Mouse (Mus musculus): Measurements from ENCODE around the gene Adamts17. TPM values are rescaled to one million over a fixed set of nuclear protein-coding genes. Genes with fewer than 3 reads are reported as not detected.
A peak's percentile ranks its signal among the peaks of the same experiment; 100 is the strongest.

Adamts17 gene
- polyA plus RNA-seq, 1 experiment from 2014 or later, result 1.9 TPM

DNA sequence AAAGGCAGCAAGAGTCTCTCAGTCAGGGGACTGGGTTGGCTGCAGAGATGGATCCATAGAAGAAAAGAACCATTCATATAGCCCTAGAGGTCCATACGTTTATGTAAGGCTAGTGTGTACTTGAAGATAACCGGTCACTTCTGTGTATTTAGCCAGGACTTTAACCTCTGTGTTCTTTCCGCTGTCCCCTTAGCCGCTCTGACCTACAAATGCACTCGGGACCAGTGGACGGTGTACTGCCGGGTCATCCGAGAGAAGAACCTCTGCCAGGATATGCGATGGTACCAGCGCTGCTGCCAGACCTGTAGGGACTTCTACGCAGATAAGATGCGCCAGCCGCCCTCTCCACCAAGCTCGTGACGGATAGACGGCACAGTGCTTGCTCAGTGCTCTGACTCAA is 310.2 kb downstream of the Adamts17 start:
- Histone ChIP-seq H3K27ac (no peak overlapping the region), H3K27me3 (no peaks in the 10 kb centered on the region), H3K36me3 (ENCODE audit: poor library complexity, severe bottlenecking) (no peaks in the 10 kb centered on the region), H3K4me1 (peaks cover 5% of the 10 kb centered on the region; the same call in 1 of the 2 replicates), H3K9ac (no peak overlapping the region), H3K4me3 (no peak overlapping the region), H3K9me3 (replicated peaks) (no peaks in the 10 kb centered on the region), H3K4me2 (no peak overlapping the region)
- ATAC-seq, result no peak
- WGBS, result 97% methylated on average over 16 of the region's 16 CpGs

DNA sequence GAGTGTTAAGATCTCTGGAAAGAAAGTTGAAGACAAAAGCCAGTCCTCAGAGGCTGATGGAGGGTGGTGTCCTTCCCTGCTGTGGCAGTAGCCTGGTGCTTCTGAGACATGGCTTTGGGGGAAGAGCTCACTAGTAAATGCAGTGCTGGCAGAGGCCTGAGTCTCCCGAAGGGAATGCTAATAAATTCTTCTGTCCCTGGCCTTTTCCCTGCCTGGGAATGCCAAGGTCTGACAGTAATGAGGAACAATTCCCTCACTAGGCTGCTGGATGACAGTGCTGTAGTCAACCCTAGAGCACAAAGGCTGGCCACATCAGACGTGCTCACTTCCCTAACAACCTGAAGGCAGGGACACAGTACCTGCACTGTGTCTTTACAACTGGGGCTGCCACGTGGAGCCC is 313.1 kb downstream of the Adamts17 start:
- Histone ChIP-seq H3K36me3 (ENCODE audit: poor library complexity, severe bottlenecking) (no peaks in the 10 kb centered on the region), H3K27me3 (no peaks in the 10 kb centered on the region), H3K9ac (no peak overlapping the region), H3K27ac (no peak overlapping the region), H3K4me2 (no peak overlapping the region), H3K4me1 (no peaks in the 10 kb centered on the region), H3K4me3 (no peak overlapping the region), H3K9me3 (replicated peaks) (no peaks in the 10 kb centered on the region)
- ATAC-seq, result no peak
- 56% methylated on average over 3 of the region's 3 CpGs for WGBS

DNA sequence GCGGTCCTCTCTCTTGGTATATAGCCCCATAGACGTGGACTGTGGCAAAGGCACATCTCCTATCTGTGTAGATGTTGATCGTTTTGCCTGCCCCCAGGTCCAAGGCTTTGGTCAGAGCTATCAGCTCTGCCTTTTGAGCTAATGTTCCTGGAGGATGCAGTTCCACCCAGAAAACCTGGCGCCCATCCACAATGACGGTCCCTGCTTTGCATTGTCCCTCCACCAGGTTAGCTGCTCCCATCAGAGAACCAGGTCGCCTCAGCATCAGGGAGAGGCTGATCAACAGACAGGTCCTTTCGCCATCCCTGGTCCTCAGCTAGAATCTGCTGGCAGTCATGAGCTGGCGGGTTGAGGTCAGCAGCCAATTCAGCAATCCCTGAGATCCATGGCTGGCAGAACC is 322.6 kb downstream of the Adamts17 start:
- WGBS, result 89% methylated on average over 8 of the region's 8 CpGs
- Histone ChIP-seq H3K27ac (no peak overlapping the region), H3K4me1 (no peaks in the 10 kb centered on the region), H3K9ac (no peak overlapping the region), H3K9me3 (replicated peaks) (no peaks in the 10 kb centered on the region), H3K36me3 (ENCODE audit: poor library complexity, severe bottlenecking) (no peaks in the 10 kb centered on the region), H3K27me3 (no peaks in the 10 kb centered on the region), H3K4me3 (no peak overlapping the region), H3K4me2 (no peak overlapping the region)
- ATAC-seq, result no peak

DNA sequence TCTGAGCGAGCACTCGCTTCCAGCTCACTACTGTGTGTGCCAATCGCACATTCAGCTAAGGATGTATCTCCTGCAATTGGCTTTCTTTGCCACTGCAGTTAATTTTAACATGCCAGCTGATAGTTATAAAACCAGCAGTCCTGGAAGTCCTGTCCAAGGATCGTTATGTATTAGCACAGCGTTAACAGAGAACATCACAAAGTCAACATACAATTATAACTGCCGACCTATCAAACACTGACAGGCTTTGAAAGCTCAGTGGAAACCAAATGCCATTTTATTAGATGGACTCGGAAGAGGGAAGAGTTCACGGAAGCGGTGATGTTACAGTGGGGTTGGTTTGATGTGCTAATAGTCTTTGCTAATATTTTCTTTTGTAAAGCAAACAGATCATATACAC is 328.8 kb downstream of the Adamts17 start:
- Histone ChIP-seq H3K27ac (no peak overlapping the region), H3K36me3 (ENCODE audit: poor library complexity, severe bottlenecking) (no peaks in the 10 kb centered on the region), H3K4me3 (no peak overlapping the region), H3K4me1 (no peaks in the 10 kb centered on the region), H3K4me2 (no peak overlapping the region), H3K9ac (no peak overlapping the region), H3K9me3 (replicated peaks) (no peaks in the 10 kb centered on the region), H3K27me3 (no peaks in the 10 kb centered on the region)
- 88% methylated on average over 9 of the region's 9 CpGs for WGBS
- no peak for ATAC-seq

DNA sequence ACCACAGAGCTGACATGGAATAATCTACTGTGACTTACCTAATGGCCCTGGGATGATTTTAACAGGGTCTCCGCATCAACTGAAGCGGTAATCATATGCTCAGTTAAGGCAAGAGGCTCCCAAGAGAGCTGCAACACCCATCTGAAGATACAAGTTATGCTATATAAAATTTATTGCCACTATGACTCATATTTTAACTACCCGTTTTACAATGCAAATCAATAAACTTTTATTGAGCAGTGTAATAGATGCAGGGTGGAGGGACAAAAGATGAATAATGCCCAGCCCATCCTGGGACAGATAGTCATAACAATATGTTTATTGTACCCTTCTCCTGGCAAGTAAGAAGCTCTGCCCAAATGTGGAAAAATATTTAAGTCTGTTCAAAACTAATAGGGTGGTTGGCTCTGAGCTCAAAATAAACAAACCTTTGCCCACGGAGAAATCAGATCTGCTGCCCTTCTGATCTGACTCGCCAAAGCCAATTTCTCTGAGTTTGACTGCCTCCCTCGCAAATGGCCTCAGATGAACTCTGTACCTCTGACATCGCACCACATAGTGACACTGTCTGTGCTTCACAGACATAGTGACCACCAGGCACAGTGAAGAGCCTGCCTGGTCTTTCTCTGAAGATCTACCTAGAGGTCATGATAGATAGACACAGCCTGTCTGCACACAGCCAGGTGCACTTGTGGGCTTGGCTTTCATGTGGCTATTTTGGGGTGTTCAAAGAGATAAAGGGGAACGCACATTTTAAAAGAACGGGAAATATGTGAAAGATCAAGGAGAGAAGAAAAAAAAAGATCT is 329.4 kb downstream of the Adamts17 start:
- Histone ChIP-seq H3K36me3 (ENCODE audit: poor library complexity, severe bottlenecking) (no peaks in the 10 kb centered on the region), H3K27me3 (no peaks in the 10 kb centered on the region), H3K4me1 (0 out of 2 replicates have a peak, but pooled peaks cover 6% of the 10 kb centered on the region), H3K9ac (no peak overlapping the region), H3K9me3 (replicated peaks) (no peaks in the 10 kb centered on the region), H3K4me2 (no peak overlapping the region), H3K4me3 (no peak overlapping the region), H3K27ac (no peak overlapping the region)
- ATAC-seq, result no peak
- 81% methylated on average over 9 of the region's 9 CpGs for WGBS

DNA sequence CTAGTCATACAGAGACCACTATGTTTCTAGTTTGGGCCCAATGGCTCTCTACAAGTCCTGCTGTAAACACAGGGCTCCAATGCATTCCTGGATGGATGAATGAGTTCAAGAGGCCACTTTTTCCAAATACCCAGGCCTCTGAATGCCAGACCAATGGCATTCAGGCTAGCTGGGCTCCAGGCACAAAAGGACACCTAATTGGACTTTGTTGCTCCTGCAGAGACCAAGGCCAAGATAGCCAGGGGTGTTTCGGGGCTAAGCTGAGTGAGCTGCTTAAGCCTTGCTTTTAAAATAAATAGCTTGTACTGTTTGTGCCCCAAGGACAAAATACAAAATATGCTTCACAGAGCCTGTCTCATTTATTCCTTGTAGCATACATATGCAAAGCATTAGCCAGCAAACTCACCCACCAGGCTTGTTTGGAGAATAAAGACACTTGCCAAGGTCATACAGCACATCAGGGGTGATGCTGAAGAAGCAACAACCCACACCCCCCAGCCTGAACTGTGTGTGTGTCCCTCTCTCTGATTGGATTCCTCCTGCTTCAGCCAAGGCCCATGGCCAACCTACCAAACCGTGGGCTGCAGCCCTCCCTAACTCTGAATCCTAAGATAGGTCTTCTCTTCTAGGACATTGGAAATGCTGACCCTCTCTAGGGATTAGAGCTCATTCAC is 334.1 kb downstream of the Adamts17 start:
- Histone ChIP-seq H3K27me3 (no peaks in the 10 kb centered on the region), H3K36me3 (ENCODE audit: poor library complexity, severe bottlenecking) (no peaks in the 10 kb centered on the region), H3K27ac (no peak overlapping the region), H3K9me3 (replicated peaks) (no peaks in the 10 kb centered on the region), H3K9ac (no peak overlapping the region), H3K4me1 (0 out of 2 replicates have a peak, but pooled peaks cover 6% of the 10 kb centered on the region), H3K4me3 (no peak overlapping the region), H3K4me2 (no peak overlapping the region)
- no peak for ATAC-seq
- WGBS, result 34% methylated on average over 2 of the region's 2 CpGs

DNA sequence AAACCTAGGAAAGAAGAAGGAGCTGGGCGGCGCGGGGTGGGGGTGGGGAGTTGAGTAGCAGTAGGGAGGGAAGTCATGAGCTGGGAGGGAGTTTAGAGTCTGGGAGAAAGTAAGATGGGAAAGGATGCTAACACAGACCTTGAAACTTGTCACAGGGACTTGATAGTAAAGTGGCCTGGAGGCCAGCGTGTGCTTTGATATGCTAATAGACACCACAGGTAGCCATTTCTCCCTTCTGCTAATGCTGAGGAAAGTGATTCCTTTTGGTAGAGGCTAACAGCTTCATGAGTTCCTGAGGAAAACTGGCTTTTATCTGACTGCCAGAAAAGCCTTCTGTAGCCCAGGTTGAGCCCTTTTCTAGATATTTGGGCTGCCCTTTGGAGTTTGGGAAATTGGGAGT is 344.3 kb downstream of the Adamts17 start:
- 4% methylated on average over 4 of the region's 4 CpGs for WGBS
- Histone ChIP-seq H3K9me3 (replicated peaks) (no peaks in the 10 kb centered on the region), H3K4me3 (no peak overlapping the region), H3K4me1 (no peaks in the 10 kb centered on the region), H3K9ac (no peak overlapping the region), H3K27ac (no peak overlapping the region), H3K36me3 (ENCODE audit: poor library complexity, severe bottlenecking) (no peaks in the 10 kb centered on the region), H3K27me3 (no peaks in the 10 kb centered on the region), H3K4me2 (no peak overlapping the region)
- ATAC-seq, result no peak

DNA sequence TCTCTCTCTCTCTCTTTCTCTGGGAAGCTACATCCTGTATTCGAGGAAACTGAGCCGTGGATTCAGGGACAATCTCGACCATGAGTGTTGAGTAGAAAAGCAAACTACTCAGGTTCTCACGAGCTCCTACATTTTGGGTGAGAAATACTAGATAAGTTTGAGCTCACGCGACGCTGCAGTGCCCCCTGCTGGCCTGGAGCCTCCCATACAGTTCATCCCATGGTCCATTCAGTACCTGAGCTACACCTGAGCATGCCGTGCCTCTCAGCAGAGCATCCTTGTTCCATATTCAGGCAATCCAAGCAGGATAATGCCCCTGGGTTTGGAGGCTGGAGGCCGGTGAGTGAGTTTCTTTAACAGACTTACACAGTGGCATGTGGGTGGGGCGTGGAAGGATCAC is 359.9 kb downstream of the Adamts17 start:
- Histone ChIP-seq H3K9ac (no peak overlapping the region), H3K27me3 (no peaks in the 10 kb centered on the region), H3K36me3 (ENCODE audit: poor library complexity, severe bottlenecking) (no peaks in the 10 kb centered on the region), H3K27ac (no peak overlapping the region), H3K4me1 (no peaks in the 10 kb centered on the region), H3K9me3 (replicated peaks) (no peaks in the 10 kb centered on the region), H3K4me2 (no peak overlapping the region), H3K4me3 (no peak overlapping the region)
- peak; percentile 58 for ATAC-seq
- 23% methylated on average over 10 of the region's 10 CpGs for WGBS

Other genes starting within 250 kb of the Adamts17 start
- gene Asb7, start 150.1 kb upstream of the Adamts17 start, polyA plus RNA-seq (2015; fragmentation: Nextera tagmentation; extraction: Ambion mirVana), result 16.1 and 16.8 TPM in 2 replicates
- gene Lins1, start 149.8 kb upstream of the Adamts17 start, polyA plus RNA-seq (2015; fragmentation: Nextera tagmentation; extraction: Ambion mirVana), result 16.9 and 22.7 TPM in 2 replicates
- 0.46 and 0.57 TPM in 2 replicates for gene Cers3, start 96.2 kb upstream of the Adamts17 start, polyA plus RNA-seq (2015; fragmentation: Nextera tagmentation; extraction: Ambion mirVana)